Comparison of ENCODE assay signal across 10 mouse cellular contexts in genomic region chr13:97598507-97599431, GRCm38 (mm10).
A peak's percentile ranks its signal among the peaks of the same experiment; 100 is the strongest.
DNase-seq lines count a peak whose midpoint lies in the region; ATAC-seq lines count a peak whose summit lies in the region.
"Had no signal": no experiment of that assay in that cellular context is flagged by ENCODE, and none has a peak within 500 bp of the region (broad histone marks: within the 10 kb centered on the region; RNA-seq: fewer than 3 reads in every experiment).

No protein-coding gene starts in this region.

- H3K36me3 ChIP-seq in limb, embryonic 13.5 days: no peaks in the 10 kb centered on the region
- no peaks in the 10 kb centered on the region for H3K36me3 ChIP-seq in forebrain, embryonic 16.5 days (ENCODE audit: control insufficient read depth, insufficient read depth)
- H3K36me3 ChIP-seq: forebrain, embryonic 12.5 days had no signal

- no peak overlapping the region for H3K4me2 ChIP-seq in limb, embryonic 13.5 days (replicated peaks)
- H3K4me2 ChIP-seq in forebrain, embryonic 16.5 days (ENCODE audit: low read length): no peak overlapping the region
- H3K4me2 ChIP-seq: forebrain, embryonic 12.5 days had no signal

- no peaks in the 10 kb centered on the region for H3K27me3 ChIP-seq in limb, embryonic 13.5 days
- H3K27me3 ChIP-seq in forebrain, embryonic 16.5 days (replicated peaks; ENCODE audit: control insufficient read depth, insufficient read depth, low read length): no peaks in the 10 kb centered on the region
- H3K27me3 ChIP-seq: forebrain, embryonic 12.5 days had no signal

- H3K9me3 ChIP-seq in limb, embryonic 13.5 days: no peaks in the 10 kb centered on the region
- H3K9me3 ChIP-seq in forebrain, embryonic 16.5 days (ENCODE audit: control insufficient read depth, low read length): no peaks in the 10 kb centered on the region
- H3K9me3 ChIP-seq: forebrain, embryonic 12.5 days had no signal

- 36% methylated on average over 15 of the region's 15 CpGs for WGBS in limb, embryonic 13.5 days
- WGBS in forebrain, embryonic 16.5 days: 88% methylated on average over 15 of the region's 15 CpGs

- 0 out of 2 replicates have a peak, but pooled peaks have one; percentile 37 for ATAC-seq in limb, embryonic 13.5 days (ENCODE audit: low FRiP score, low read depth)
- ATAC-seq in monocyte, adult 5-6 weeks (replicated peaks; ENCODE audit: insufficient number of reproducible peaks, low FRiP score, low TSS enrichment, poor library complexity, severe bottlenecking): no peak
- ATAC-seq in forebrain, embryonic 16.5 days: no peak
- no peak for ATAC-seq in megakaryocyte, adult 5-6 weeks (ENCODE audit: poor library complexity, severe bottlenecking)
- ATAC-seq: CD4-positive, CD25-positive, alpha-beta regulatory T cell, adult 4 months had no signal

- peaks cover 49% of the 10 kb centered on the region for H3K4me1 ChIP-seq in limb, embryonic 13.5 days
- 0 out of 2 replicates have a peak, but pooled peaks cover 5% of the 10 kb centered on the region for H3K4me1 ChIP-seq in forebrain, embryonic 16.5 days (replicated peaks; ENCODE audit: control insufficient read depth, insufficient read depth, low read length)

- H3K9ac ChIP-seq in limb, embryonic 13.5 days: no peak overlapping the region
- H3K9ac ChIP-seq in forebrain, embryonic 16.5 days (replicated peaks; ENCODE audit: low read depth, low read length): no peak overlapping the region
- H3K9ac ChIP-seq: forebrain, embryonic 12.5 days had no signal

- no peak overlapping the region for H3K4me3 ChIP-seq in limb, embryonic 13.5 days
- H3K4me3 ChIP-seq in forebrain, embryonic 16.5 days (replicated peaks; ENCODE audit: low read length): no peak overlapping the region
- H3K4me3 ChIP-seq: forebrain, embryonic 12.5 days had no signal

- DNase-seq in gastrocnemius, adult 18-20 months (ENCODE audit: low spot score): peak; percentile 72
- no peak for DNase-seq in gastrocnemius, postnatal 10 days
- peak; percentile 79 for DNase-seq in MN1 (ENCODE audit: low spot score)
- DNase-seq in heart, postnatal 36 days: peak; percentile 29 to 41

- no peak overlapping the region for H3K27ac ChIP-seq in limb, embryonic 13.5 days
- H3K27ac ChIP-seq in forebrain, embryonic 16.5 days (ENCODE audit: low read length): no peak overlapping the region
- H3K27ac ChIP-seq: forebrain, embryonic 12.5 days had no signal

- intact Hi-C loops in heart, postnatal 36 days (cut with DNase I): no loop called here
